Comparison of ENCODE assay signal across 8 mouse cellular contexts in the genomic region with DNA sequence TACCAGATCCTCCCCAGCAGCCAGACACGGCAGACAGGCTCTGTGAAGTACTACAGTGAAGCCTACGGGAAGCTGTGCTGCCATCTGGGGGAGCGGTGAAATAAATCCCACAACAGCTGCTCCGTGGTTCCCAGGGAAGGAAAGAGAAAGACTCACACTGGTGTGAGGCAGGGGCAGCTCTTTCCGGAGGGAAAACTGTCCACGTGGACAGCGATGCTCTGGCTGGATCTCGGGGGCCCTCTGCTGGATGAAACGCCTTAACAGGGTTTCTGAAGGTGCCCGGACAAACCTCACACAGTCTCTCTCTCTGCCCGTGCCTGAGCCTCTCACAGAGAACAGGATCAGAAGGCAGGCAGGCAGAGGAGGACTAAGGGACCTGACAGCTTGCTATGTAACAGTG. TPM values are rescaled to one million over a fixed set of nuclear protein-coding genes. Genes with fewer than 3 reads are reported as not detected.
DNase-seq lines count a peak whose midpoint lies in the region.

No protein-coding gene starts in this region.

- WGBS in embryonic facial prominence, embryonic 10.5 days: under 1% methylated on average over 11 of the region's 11 CpGs
- WGBS in midbrain, embryonic 10.5 days: 3% methylated on average over 11 of the region's 11 CpGs

- H3K27me3 ChIP-seq in embryonic facial prominence, embryonic 10.5 days (replicated peaks; ENCODE audit: low read depth, poor library complexity, severe bottlenecking): peaks cover 16% of the 10 kb centered on the region; the same call in 1 of the 2 replicates
- peaks cover 13% of the 10 kb centered on the region for H3K27me3 ChIP-seq in midbrain, embryonic 10.5 days (ENCODE audit: low read depth, poor library complexity, severe bottlenecking)

- peak overlapping the region; percentile 82 for H3K27ac ChIP-seq in embryonic facial prominence, embryonic 10.5 days (replicated peaks)
- H3K27ac ChIP-seq in midbrain, embryonic 10.5 days (replicated peaks): peak overlapping the region; percentile 80

- DNase-seq in adrenal gland, adult 8-10 months: peak; percentile 49
- peak; percentile 89 for DNase-seq in embryonic facial prominence, embryonic 10.5 days (ENCODE audit: low spot score)
- peak; percentile 82 to 92 for DNase-seq in heart, adult 18-20 months
- peak; percentile 69 for DNase-seq in kidney, adult 11 months
- peak; percentile 86 to 87 for DNase-seq in left cerebral cortex, postnatal 36 days (ENCODE audit: low spot score in 2 of 2)
- DNase-seq in midbrain, embryonic 10.5 days (ENCODE audit: low spot score): peak; percentile 83
- peak; percentile 82 to 85 for DNase-seq in right cerebral cortex, postnatal 36 days (ENCODE audit: low spot score in 2 of 2)
- DNase-seq in urinary bladder, postnatal 4 days (ENCODE audit: low spot score in 2 of 2): peak; percentile 78 to 91

- intact Hi-C loops in left cerebral cortex, postnatal 36 days (cut with DNase I): loop anchor here (2.0 to 10.0 kb wide), 4 partner anchors 34 to 221 kb away; a partner anchor contains a TSS

- no peaks in the 10 kb centered on the region for H3K36me3 ChIP-seq in embryonic facial prominence, embryonic 10.5 days (replicated peaks)
- no peaks in the 10 kb centered on the region for H3K36me3 ChIP-seq in midbrain, embryonic 10.5 days

- peak overlapping the region; percentile 40 for H3K4me3 ChIP-seq in embryonic facial prominence, embryonic 10.5 days
- H3K4me3 ChIP-seq in midbrain, embryonic 10.5 days: peak overlapping the region; percentile 25; the same call in 1 of the 2 replicates

- no peaks in the 10 kb centered on the region for H3K9me3 ChIP-seq in embryonic facial prominence, embryonic 10.5 days
- no peaks in the 10 kb centered on the region for H3K9me3 ChIP-seq in midbrain, embryonic 10.5 days (replicated peaks)

- peaks cover 41% of the 10 kb centered on the region for H3K4me1 ChIP-seq in embryonic facial prominence, embryonic 10.5 days
- peaks cover 33% of the 10 kb centered on the region for H3K4me1 ChIP-seq in midbrain, embryonic 10.5 days

RNA-seq across cellular contexts. Expression of a gene that starts 53.1 kb away (rescaled TPM):
- 10 to 100 TPM in 2 of 4 experiments, 1 to 10 TPM in 2; 9.1 to 13.9 (median 11.7) TPM for total RNA-seq in adrenal gland, adult 8-10 months (2022)
- polyA plus RNA-seq in embryonic facial prominence, embryonic 10.5 days (2016; fragmentation: Nextera tagmentation; extraction: Ambion mirVana): 12.4 and 13.7 TPM in 2 replicates
- 1 to 10 TPM; 3.6 to 4.8 TPM for total RNA-seq in heart, adult 18-20 months (2021)
- 100 to 1,000 TPM; 224 to 236 TPM for total RNA-seq in left cerebral cortex, postnatal 36 days (2021)
- polyA plus RNA-seq in midbrain, embryonic 10.5 days (2016; fragmentation: Nextera tagmentation; extraction: Ambion mirVana): 13.6 and 19.8 TPM in 2 replicates

RNA-seq across cellular contexts. Expression of a gene that starts 58.5 kb away (rescaled TPM):
- 10 to 100 TPM; 57.4 to 70.1 (median 60.8) TPM for total RNA-seq in adrenal gland, adult 8-10 months (2022)
- polyA plus RNA-seq in embryonic facial prominence, embryonic 10.5 days (2016; fragmentation: Nextera tagmentation; extraction: Ambion mirVana): 99.6 and 100 TPM in 2 replicates
- total RNA-seq in heart, adult 18-20 months (2021): 10 to 100 TPM; 19.2 to 20.3 TPM
- 10 to 100 TPM; 26.0 to 28.0 TPM for total RNA-seq in left cerebral cortex, postnatal 36 days (2021)
- 118 and 120 TPM in 2 replicates for polyA plus RNA-seq in midbrain, embryonic 10.5 days (2016; fragmentation: Nextera tagmentation; extraction: Ambion mirVana)

Comparison
In these comparisons a context has a peak if more than half of its experiments do, and no peak if none do; other contexts are left out.
1. Peak in every context shown above with its lines: DNase-seq, H3K4me3 ChIP-seq and H3K27ac ChIP-seq.
2. RNA of a gene that starts 53.1 kb away (total RNA-seq): 224 to 236 TPM in left cerebral cortex, postnatal 36 days; 9.1 to 13.9 TPM in adrenal gland, adult 8-10 months and 3.6 to 4.8 TPM in heart, adult 18-20 months; every median in the first group is over 10 times any median in the second.